Mouse (Mus musculus) hematopoietic stem cell, adult 5-6 weeks (primary cell): ENCODE data around the gene Ifitm1. TPM values are rescaled to one million over a fixed set of nuclear protein-coding genes. Genes with fewer than 3 reads are reported as not detected.

Experiments used
- ATAC-seq, 2 experiments: fragments of 125-278 bp in 1 of 2; replicated peaks in 1 of 2; 2 replicates each; pipeline ENCODE4 v1.8.0; 2016 to 2017; ENCODE audit warnings: inconsistent platforms in 2 of 2, mild to moderate bottlenecking in 2 of 2, moderate number of reproducible peaks in 2 of 2, low read depth in 1 of 2, moderate TSS enrichment in 1 of 2; ENCODE audit not compliant: low FRiP score in 2 of 2, poor library complexity in 2 of 2, severe bottlenecking in 2 of 2, insufficient read depth in 1 of 2, low TSS enrichment in 1 of 2
- total RNA-seq: library from RNA; stranded (forward); fragments of 172-1452, 232-1000 nt; gene quantifications from 2 replicates; pipeline ENCODE4 v1.2.3, GENCODE M21; 2017

The Ifitm1 gene
- 250 and 359 TPM in 2 replicates for total RNA-seq

DNA sequence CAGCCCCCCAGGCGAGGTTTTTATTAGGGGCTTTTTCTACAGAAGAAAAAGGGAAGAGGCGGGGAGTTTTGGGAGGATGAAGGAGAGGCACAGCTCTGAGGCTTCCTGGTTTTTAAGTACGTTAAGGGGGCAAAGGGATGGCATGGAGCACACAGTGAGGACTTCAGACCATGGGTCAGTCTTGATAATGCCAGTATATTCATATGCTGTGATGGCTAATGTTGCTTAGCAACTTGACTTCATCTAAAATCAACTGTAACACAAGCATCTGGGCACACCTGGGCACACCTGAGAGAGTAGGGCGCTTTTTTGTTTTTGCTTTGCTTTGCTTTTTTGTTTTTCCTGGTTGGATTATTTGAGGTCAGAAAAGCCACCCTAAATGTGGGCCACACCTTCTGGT, at the start of gene Ifitm1:
Gene Ifitm1 (plus strand): TSS at position 301 of the 400 bp plus-strand sequence.
- ATAC-seq: no peak

DNA sequence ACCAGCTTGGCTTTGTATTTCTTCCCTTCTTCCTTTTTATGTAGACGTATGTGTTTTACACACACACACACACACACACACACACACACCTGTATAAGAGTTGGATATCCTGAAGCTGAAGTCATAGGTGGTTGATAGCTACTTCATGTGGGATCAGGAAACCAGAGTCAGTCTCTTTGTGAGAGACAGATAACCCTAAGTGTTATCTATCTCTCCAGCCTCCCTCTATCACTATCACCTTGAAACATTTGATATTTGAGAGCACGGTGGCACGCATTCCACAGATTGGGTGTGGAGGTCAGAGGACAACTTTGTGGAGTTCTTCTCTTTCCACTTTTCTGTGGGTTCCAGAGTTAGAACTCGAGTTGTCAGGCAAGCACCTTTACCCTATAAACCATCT, 47.1 kb upstream of the Ifitm1 start:
- ATAC-seq: no peak

DNA sequence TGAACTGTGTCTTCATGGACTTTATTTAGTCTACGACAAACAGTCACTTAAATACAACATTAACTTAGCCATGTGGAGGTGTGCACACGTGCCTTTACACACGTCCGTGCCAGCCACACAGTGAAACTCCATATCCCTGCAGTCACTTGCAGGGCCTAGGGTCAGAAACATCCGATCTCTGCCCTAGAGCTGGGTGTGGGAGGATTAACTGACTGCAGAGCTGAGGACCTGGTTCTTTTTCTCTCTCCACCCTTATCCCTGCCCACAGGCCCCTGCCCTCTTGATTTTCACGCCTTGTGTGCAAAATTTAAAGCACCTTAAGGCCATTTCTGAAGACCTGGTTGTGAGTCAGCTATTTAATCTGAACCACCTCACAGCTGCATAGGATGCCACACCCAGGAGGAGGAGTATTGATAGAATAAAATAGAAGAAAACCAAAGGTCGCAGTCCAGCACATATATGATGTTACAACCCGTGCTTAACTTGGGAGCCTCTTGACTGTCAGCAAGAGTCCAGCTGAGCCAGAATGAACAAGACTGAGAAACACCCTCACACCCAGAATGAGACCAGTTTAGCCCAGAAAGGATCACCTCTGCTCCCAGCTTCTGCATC, 46.5 kb upstream of the Ifitm1 start, which contains the start of gene Nlrp6:
Gene Nlrp6 (plus strand): TSS at position 485 of the 612 bp plus-strand sequence.
- no peak for ATAC-seq

DNA sequence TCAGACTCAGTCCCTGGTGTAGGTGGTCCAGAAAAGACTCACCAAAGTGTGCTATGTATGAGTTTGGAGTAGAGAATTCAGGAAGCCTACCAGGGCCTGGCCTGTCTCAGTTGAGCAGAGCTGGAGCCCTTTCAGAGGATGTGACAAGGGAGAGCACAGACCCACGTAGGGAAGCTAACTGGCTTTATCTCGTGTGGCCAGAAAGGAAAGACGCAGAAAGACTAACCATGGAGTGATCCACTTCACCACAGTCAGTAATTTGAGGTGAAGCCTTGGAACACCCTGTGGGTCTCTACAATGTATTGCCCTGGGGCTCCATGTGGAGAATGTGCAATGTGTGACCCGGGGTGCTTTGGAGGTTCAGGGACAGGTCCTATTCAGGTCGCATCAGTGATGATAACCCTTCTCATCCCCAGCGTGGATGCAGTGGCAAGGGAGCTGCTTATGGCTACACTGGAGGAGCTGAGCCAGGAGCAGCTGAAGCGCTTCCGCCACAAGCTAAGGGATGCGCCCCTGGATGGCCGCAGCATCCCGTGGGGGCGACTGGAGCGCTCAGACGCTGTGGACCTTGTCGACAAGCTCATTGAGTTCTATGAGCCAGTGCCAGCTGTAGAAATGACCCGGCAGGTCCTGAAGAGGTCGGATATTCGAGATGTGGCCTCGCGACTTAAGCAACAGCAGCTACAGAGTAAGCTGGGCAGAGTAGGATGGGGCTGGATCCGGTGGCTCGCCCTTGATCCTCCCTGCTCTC, 45.6 kb upstream of the Ifitm1 start:
- ATAC-seq: no peak

DNA sequence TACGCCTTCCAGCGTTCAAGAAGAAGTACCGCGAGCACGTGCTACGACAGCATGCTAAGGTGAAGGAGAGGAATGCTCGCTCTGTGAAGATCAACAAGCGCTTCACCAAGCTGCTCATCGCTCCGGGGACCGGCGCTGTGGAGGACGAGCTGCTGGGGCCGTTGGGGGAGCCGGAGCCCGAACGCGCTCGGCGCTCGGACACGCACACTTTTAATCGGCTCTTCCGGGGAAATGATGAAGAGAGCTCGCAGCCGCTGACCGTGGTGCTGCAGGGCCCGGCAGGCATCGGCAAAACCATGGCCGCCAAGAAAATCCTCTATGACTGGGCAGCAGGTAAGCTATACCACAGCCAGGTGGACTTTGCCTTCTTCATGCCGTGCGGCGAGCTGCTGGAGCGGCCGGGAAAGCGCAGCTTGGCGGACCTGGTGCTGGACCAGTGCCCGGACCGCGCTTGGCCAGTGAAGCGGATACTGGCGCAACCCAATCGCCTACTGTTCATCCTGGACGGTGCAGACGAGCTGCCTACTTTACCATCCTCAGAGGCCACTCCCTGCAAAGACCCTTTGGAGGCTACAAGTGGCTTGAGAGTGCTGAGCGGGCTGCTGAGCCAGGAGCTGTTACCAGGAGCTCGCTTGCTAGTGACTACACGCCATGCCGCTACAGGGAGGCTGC, 44.5 kb upstream of the Ifitm1 start:
- ATAC-seq: peak; percentile 28 to 43; a peak in 3 of 4 replicates

DNA sequence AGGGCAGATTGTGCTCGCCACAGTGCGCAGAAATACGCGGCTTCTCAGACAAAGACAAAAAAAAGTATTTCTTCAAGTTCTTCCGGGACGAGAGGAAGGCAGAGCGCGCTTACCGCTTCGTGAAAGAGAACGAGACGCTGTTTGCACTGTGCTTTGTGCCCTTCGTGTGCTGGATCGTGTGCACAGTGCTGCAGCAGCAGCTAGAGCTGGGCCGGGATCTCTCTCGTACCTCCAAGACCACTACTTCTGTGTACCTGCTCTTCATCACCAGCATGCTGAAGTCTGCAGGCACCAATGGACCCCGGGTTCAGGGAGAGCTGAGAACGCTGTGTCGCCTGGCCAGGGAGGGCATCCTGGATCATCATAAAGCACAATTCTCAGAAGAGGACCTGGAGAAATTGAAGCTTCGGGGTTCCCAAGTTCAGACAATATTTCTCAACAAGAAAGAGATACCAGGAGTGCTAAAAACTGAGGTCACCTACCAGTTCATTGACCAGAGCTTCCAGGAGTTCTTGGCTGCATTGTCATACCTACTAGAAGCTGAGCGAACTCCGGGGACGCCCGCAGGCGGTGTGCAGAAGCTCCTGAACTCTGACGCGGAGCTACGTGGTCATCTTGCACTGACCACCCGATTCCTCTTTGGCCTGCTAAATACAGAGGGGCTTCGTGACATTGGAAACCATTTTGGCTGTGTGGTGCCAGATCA, 43.8 kb upstream of the Ifitm1 start:
- peak in 1 of 2 experiments; percentile 43; a peak in 1 of 4 replicates for ATAC-seq

DNA sequence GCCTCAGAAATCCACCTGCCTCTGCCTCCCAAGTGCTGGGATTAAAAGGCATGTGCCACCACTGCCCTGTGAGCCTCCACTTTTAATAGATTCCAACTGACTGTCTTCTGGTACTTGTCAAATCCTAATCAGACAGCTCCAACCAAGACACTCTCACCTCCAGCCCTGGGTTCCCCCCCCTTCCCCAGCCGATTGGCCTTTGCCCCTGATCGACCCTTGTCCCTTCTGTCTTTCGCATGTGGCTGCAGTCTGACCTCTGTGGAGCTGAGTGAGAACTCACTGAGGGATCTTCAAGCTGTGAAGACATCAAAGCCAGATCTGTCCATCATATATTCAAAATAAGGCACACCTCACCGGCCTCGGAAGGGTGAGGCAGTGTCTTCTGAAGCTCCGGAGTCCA, 39.8 kb upstream of the Ifitm1 start:
- no peak for ATAC-seq

DNA sequence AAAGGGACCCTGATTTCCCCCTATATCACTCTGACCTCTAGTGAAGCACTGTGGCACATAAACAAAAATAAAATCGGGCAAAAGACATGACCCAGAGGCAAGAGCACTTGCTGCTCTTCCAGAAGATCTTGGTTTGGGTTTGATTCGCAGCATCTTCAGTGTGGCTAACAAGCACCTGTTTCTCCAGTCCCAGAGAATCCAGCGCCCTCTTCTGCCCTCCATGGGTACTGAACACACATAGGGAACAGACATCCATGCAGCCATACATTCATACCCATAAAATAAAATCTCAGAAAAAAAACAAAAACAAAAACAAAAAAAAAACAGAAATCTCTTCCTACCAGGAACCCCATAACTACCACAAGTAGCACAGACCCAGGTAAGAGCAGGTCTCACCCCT, 28.6 kb upstream of the Ifitm1 start:
- ATAC-seq: no peak

DNA sequence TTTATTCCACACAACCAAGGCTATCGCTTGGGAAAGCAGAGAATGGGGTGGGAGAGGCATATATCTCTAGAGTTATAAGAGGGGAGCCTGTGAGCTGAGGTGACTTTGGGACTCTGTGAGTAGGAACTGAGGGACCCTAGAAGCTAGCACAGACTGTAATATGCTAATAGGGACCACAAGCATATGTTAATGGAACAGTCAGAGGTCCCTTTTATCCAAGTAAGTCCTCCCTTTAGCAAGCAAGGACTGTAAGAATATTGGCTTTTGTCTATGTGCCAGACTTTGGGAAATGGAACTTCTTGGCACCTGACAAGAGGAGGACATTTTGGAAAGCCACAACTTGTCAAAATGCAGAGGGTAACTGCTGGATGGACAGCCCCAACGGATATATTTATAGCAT, 28.1 kb upstream of the Ifitm1 start:
- no peak for ATAC-seq

DNA sequence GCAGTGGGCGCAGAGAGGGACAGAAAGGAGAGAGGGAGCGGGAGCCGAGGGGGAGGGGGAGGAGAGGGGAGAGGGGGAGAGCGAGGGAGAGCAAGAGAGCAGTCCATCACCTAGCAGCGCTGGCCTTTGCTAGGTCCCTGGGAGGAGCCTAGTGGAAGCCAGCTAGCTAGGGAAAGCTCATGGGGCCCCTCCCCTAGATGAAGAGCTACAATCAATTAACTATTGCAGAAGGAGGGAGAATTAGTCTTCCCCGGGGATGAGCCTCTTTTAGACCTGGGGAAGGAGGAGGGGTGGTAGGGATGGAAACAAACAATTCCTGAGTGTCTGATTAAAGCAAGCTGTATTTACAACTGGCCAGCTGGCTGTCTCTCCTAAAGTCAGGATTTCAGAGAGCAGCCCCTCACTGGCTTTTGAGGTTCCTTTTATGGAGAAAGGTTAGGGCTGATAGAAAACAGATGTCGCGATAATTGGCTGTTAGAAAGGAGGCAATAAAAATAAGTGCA, 27.3 kb upstream of the Ifitm1 start:
- no peak for ATAC-seq

DNA sequence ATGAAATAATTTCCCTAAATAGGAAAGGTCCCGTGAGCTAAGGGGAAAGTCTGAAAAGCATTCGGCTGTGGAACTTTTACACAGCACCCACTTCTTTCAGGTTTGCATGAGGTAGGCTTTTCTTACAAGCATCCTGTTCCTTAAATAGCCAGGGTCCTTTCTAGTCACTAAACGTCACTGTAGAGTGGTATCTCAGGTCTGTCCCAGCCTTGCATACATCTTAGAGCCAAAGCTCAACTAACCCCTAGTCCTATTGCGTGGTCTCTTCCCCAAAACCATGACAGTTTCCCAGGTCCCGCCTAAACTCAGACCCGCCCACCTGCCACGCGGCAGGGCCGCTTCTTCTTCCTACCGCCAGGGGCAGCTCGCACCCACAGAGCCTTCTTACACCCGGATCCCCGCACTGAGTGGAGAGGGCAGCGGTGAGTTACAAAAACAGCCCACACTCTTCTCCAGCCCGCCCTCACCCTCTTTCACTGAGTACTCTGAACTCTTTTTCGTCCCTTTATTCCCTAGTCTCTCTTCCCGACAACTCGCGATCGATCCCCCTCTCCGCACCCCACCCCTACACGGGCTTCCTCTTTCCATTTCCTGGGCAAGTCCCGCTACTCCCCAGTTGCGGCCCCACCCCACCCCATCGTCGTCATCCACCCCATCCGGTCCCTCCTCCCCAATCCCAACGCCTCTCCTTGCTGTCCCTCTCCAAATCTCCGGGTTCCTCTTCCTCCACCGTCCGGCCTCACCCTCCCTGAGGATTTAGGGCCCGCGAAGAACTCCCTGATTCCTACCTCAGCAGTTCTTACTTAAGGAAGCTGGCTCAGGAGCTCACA, 25.6 kb upstream of the Ifitm1 start, which contains the start of gene Pgghg:
Gene Pgghg (plus strand): TSS at position 170 of the 830 bp plus-strand sequence.
- ATAC-seq: peak; percentile 85 to 89

DNA sequence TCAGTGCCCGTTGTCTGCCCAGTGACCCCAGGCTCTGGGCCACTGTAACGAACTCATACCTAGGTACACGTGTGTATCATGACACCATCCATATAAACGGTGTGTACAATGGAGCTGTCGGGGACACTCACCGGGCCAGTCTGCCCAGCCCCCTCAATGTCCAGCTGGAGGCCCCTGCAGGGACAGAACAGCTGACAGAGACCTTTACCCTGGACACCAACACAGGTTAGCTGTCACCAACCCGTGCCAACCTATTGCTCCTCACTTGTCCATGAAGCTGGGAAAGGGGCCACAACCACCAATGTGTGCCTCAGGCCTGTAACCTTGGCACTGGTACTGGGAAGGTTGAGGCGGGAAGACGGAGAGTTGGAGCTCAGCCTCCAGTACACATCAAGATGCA, 24.7 kb upstream of the Ifitm1 start:
- no peak for ATAC-seq

DNA sequence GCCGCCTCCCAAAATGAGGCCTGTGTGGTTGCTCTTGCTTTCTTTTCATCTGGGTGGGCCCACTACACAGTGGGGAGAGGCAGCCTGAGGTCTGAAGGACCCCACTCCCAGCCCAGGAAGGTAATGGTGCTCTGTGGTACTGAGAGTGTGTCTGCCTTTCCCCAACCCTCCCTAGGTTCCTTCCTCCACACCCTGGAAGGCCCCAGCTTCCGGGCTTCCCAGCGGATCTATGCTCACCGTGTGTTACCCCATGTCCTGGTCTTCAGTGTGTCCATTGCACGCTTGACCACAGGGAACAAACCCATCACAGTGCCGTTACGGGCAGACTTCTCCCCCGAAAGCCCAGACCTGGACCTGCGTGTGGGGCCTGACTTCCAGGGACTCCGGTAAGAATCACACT, 24.2 kb upstream of the Ifitm1 start:
- ATAC-seq: no peak

DNA sequence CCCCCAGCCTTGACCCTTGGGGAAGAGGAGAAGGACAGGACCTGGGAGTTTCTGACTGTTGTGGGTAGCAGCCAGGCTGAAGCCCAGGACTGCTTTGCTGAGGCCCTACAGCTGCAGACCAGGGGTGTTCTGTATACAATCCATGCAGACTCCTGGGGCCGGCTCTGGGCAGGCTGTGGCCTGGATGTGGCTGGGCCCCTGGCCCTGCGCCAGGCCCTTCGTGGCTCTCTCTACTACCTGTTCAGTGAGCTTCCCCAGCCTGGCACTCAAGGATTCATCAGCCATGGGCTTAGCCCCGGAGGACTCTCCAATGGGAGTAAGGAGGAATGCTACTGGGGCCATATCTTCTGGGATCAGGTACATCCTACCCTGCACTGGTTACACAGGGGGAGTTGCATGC, 23.7 kb upstream of the Ifitm1 start:
- ATAC-seq: no peak

DNA sequence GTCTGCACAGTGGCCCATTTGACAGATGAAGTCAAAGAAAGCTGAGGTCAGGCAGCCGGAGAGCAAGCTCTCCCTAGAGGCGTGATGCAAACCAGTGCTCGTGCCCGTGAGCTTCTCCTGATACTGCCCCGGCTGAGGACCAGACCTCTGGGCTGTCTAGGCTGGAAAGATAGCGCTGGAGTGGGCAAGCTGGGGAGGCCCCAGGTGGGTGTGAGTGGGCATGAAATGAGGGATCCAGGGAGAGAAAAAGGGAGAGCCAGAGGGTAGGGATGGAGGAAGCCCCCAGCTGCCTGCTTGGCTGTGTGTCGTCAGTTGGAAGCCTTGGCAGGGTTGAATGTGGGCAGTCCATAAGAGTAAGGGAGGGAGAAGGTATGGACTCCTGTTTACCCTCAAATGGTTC, 22.8 kb upstream of the Ifitm1 start:
- no peak for ATAC-seq

DNA sequence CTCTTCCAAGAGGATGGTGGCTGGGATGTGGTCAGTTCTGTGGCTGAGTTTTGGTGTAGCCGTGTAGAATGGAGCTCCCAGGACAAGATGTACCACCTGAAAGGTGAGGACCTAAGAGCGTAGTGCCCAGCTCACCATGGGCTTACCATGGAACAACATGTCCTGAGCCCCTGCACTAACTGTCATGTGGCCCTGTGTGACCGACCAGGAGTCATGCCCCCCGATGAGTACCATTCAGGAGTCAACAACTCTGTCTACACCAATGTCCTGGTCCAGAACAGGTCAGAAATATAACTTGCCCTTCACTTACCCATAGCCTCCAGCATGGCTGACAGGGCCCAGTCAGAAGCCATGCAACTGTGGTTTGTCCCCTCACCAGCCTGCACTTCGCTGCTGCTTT, 21.8 kb upstream of the Ifitm1 start:
- no peak for ATAC-seq

DNA sequence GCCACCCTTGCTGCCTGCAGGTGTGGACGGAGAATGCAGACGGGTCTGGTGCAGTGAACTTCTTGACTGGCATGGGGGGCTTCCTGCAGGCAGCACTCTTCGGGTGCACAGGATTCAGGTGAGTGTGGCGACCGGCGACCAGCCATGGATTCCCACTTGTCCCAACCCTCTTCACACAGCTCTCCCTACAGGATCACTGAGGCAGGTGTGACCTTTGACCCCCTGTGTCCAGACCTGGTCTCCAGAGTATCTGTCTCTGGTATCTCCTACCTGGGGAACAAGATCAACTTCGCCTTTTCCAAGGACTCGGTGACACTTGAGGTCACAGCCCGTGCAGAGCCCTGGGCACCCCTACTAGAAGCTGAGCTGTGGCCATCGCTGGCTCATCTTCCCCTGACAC, 20.7 kb upstream of the Ifitm1 start:
- ATAC-seq: no peak
